Mouse (Mus musculus): ENCODE results near the gene Cntn4. TPM values are rescaled to one million over a fixed set of nuclear protein-coding genes. Genes with fewer than 3 reads are reported as not detected.
"Not testable (repeated sequence)": the region's sequence is repeated elsewhere in the genome, so short reads cannot be mapped to it uniquely, and the experiment has no call there.

The Cntn4 gene
- polyA plus RNA-seq, 1 experiment from 2014 or later, result 0.77 TPM

GRCm38 (mm10) chr6:106341114-106341513 is 663.7 kb downstream of the Cntn4 start:
- Histone ChIP-seq H3K9me3 (no peaks in the 10 kb centered on the region), H3K9ac (no peak overlapping the region), H3K4me3 (replicated peaks) (no peak overlapping the region), H3K27me3 (replicated peaks) (no peaks in the 10 kb centered on the region), H3K4me2 (replicated peaks) (no peak overlapping the region), H3K36me3 (no peaks in the 10 kb centered on the region), H3K27ac (no peak overlapping the region), H3K4me1 (replicated peaks) (no peaks in the 10 kb centered on the region)
- no peak for ATAC-seq

- ATAC-seq, result no peak
- WGBS, result 59% methylated on average over 3 of the region's 3 CpGs
Observed at GRCm38 (mm10) chr6:106350072-106350471, 672.6 kb downstream of the Cntn4 start.

DNA sequence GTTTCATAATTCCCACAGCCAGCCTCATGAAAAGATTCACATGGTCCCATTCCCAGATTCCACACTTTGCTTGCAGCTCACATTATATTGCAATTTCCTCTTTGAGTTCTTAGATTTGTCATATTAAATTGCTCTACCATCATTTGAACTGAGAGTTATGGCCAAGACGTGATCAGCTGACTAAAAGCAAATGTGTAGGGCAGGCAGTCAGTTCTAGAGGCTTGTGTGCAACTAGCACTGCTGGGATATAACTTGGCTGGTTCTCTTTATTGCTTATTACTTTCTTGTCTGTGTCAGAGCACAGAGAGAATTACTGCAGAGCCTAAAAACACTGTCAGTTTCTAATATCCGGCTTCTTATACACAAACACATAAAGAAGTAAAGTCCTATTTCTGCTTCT is 673.9 kb downstream of the Cntn4 start:
- H3K36me3 ChIP-seq, result no peaks in the 10 kb centered on the region
- no peak overlapping the region for H3K4me2 ChIP-seq (replicated peaks)
- ATAC-seq, result no peak
- H3K4me3 ChIP-seq (replicated peaks), result no peak overlapping the region
- no peak overlapping the region for H3K9ac ChIP-seq
- WGBS, result 63% methylated on average over 2 of the region's 2 CpGs
- H3K4me1 ChIP-seq (replicated peaks), result no peaks in the 10 kb centered on the region
- H3K9me3 ChIP-seq, result no peaks in the 10 kb centered on the region
- no peaks in the 10 kb centered on the region for H3K27me3 ChIP-seq (replicated peaks)
- no peak overlapping the region for H3K27ac ChIP-seq

More at GRCm38 (mm10) chr6:106350072-106350471, 672.6 kb downstream of the Cntn4 start:
- Histone ChIP-seq H3K27me3 (replicated peaks) (no peaks in the 10 kb centered on the region), H3K9me3 (no peaks in the 10 kb centered on the region), H3K36me3 (no peaks in the 10 kb centered on the region), H3K9ac (no peak overlapping the region), H3K4me3 (replicated peaks) (no peak overlapping the region), H3K4me1 (replicated peaks) (no peaks in the 10 kb centered on the region), H3K27ac (no peak overlapping the region), H3K4me2 (replicated peaks) (no peak overlapping the region)

DNA sequence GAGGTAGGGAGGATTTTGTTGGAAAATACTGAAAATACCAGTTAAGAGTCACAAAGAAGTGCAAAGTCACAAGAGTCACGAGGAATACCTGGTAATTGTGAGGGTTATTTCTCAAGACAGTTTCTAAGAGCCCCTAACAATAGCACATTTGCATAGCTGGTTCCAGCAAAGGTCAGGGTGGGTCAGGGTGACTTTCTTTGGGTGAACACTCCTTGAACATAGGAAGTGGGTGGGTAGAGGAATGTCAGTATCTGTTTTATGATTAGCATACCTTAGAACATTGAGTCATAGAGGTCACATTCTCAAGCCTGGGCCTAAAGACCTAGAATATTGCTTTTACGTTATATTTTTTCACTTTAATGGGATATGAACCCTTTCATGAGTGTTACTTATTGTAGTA is 681.3 kb downstream of the Cntn4 start:
- H3K4me3 ChIP-seq (replicated peaks); H3K9ac ChIP-seq; H3K27me3 ChIP-seq (replicated peaks); H3K27ac ChIP-seq; H3K4me2 ChIP-seq (replicated peaks); ATAC-seq; H3K36me3 ChIP-seq; H3K4me1 ChIP-seq (replicated peaks); H3K9me3 ChIP-seq: not testable (repeated sequence)
- 91% methylated on average over 2 of the region's 2 CpGs for WGBS

DNA sequence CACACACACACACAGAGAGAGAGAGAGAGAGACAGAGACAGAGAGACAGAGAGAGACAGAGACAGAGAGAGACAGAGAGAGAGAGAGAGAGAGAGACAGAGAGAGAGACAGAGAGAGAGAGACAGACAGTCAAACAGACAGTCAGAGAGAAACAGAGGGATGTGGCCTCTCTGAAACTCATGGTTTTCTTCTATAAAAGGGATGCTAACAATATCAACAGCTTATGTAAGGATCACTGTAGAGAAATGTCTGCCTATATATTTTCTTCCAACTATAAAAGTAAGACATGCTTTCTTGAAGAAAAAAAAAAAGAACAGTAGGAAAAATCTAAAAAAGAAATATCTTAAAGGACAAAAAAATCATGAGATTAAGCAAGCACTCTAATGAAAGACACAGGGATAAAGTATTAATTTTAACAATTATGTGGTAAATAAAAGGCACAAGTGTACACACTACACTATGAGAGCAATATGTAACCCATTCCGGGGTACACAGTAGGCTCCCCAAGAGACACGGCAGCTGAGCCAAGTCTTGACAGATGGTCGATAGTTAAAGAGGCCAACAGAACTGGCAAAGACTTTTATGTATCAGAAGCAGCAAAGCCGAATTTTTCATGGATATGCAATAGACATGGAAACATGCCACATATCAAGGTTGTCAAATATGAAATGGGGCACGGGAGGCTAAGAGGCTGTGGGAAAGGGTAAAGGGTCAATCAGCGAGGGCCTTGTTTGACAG is 704.0 kb downstream of the Cntn4 start:
- no peak overlapping the region for H3K4me3 ChIP-seq (replicated peaks)
- no peak overlapping the region for H3K9ac ChIP-seq
- H3K9me3 ChIP-seq, result no peaks in the 10 kb centered on the region
- H3K36me3 ChIP-seq, result no peaks in the 10 kb centered on the region
- no peak overlapping the region for H3K4me2 ChIP-seq (replicated peaks)
- H3K4me1 ChIP-seq (replicated peaks), result no peaks in the 10 kb centered on the region
- 79% methylated on average over 6 of the region's 6 CpGs for WGBS
- no peak for ATAC-seq
- H3K27ac ChIP-seq, result no peak overlapping the region
- no peaks in the 10 kb centered on the region for H3K27me3 ChIP-seq (replicated peaks)

DNA sequence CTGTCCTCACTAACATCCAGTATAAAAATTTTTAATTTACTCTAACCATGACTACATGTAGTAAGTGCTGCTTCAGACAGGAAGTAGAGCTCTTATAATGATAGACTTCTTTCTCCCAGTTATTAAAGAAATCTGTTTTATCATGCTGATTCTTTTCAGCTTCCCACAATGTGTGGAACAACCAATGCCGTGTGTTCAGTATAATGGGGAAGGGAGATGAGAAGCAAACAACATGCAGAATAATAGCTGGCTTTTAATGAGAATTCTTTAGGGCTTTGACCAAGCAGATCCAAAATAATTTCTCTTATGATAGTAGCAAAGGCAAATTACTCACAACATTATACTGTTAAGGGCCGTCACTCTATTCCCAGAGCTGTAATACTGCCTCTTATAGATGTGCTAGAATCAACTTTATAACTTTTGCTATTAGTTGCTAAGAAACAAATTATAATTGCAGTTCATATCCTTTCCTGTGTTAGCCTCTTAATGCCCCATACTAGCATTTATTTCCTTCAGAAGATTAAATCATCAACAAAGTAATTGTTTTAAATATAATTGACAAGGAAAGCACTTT is 710.5 kb downstream of the Cntn4 start:
- H3K9me3 ChIP-seq, result no peaks in the 10 kb centered on the region
- H3K27me3 ChIP-seq (replicated peaks), result no peaks in the 10 kb centered on the region
- H3K27ac ChIP-seq, result no peak overlapping the region
- no peaks in the 10 kb centered on the region for H3K36me3 ChIP-seq
- no peak overlapping the region for H3K4me3 ChIP-seq (replicated peaks)
- ATAC-seq, result no peak
- H3K9ac ChIP-seq, result no peak overlapping the region
- no peak overlapping the region for H3K4me2 ChIP-seq (replicated peaks)
- no peaks in the 10 kb centered on the region for H3K4me1 ChIP-seq (replicated peaks)
- WGBS, result 75% methylated on average over 2 of the region's 2 CpGs

DNA sequence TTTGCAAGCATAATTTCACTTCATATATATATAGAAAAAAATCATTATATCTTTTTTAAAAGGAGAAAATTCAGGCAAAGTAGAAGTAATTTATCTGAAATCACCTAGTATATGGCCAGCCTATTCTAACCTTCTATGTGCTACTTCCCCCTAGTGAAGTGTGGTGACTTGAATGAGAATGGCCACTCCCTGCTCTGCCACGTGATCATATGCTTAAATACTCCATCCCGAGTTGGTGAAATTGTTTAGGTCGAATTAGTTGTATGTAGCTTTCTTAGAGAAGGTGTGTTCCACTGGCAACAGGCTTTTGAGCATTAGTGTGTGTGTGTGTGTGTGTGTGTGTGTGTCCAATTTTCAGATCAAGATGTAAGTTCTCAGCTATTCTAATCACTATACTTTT is 730.6 kb downstream of the Cntn4 start:
- no peaks in the 10 kb centered on the region for H3K9me3 ChIP-seq
- no peak for ATAC-seq
- no peaks in the 10 kb centered on the region for H3K27me3 ChIP-seq (replicated peaks)
- 73% methylated on average over 3 of the region's 3 CpGs for WGBS
- no peaks in the 10 kb centered on the region for H3K36me3 ChIP-seq
- H3K4me3 ChIP-seq (replicated peaks), result no peak overlapping the region
- H3K4me1 ChIP-seq (replicated peaks), result no peaks in the 10 kb centered on the region
- no peak overlapping the region for H3K9ac ChIP-seq
- H3K27ac ChIP-seq, result no peak overlapping the region
- H3K4me2 ChIP-seq (replicated peaks), result no peak overlapping the region

DNA sequence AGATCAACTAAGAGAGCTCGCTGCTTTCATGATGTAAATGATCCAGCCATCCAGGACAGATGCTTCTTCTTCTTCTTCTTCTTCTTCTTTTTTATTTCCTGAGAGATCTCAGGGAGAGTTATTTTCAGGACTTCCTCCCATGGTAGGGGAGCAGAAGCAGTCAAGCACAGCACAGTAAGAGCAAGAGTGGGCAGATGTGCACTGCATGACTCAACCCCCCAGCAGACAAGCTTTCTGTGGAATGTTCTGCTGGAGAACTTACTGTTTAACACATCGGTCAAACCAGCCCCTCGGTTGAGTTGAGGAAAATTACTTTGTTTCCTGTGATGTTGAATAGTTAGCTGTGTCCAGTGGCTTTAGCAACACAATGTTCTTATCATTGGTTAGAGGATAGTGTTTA is 731.2 kb downstream of the Cntn4 start:
- H3K4me1 ChIP-seq (replicated peaks), result no peaks in the 10 kb centered on the region
- no peaks in the 10 kb centered on the region for H3K27me3 ChIP-seq (replicated peaks)
- H3K4me3 ChIP-seq (replicated peaks), result no peak overlapping the region
- no peak overlapping the region for H3K9ac ChIP-seq
- no peaks in the 10 kb centered on the region for H3K9me3 ChIP-seq
- no peak overlapping the region for H3K27ac ChIP-seq
- ATAC-seq, result no peak
- 79% methylated on average over 3 of the region's 3 CpGs for WGBS
- no peak overlapping the region for H3K4me2 ChIP-seq (replicated peaks)
- no peaks in the 10 kb centered on the region for H3K36me3 ChIP-seq

GRCm38 (mm10) chr6:106422947-106423346 is 745.5 kb downstream of the Cntn4 start:
- H3K9ac ChIP-seq, result no peak overlapping the region
- no peak overlapping the region for H3K4me3 ChIP-seq (replicated peaks)
- no peaks in the 10 kb centered on the region for H3K27me3 ChIP-seq (replicated peaks)
- no peak overlapping the region for H3K4me2 ChIP-seq (replicated peaks)
- no peaks in the 10 kb centered on the region for H3K4me1 ChIP-seq (replicated peaks)
- no peaks in the 10 kb centered on the region for H3K36me3 ChIP-seq
- peak; percentile 61 for ATAC-seq
- H3K9me3 ChIP-seq, result no peaks in the 10 kb centered on the region
- H3K27ac ChIP-seq, result no peak overlapping the region

- H3K4me1 ChIP-seq (replicated peaks), result no peaks in the 10 kb centered on the region
- H3K9ac ChIP-seq, result no peak overlapping the region
- no peak overlapping the region for H3K4me2 ChIP-seq (replicated peaks)
- no peaks in the 10 kb centered on the region for H3K36me3 ChIP-seq
- WGBS, result 81% methylated on average over 2 of the region's 2 CpGs
- H3K27me3 ChIP-seq (replicated peaks), result no peaks in the 10 kb centered on the region
- no peak overlapping the region for H3K4me3 ChIP-seq (replicated peaks)
- H3K9me3 ChIP-seq, result no peaks in the 10 kb centered on the region
- no peak for ATAC-seq
- H3K27ac ChIP-seq, result no peak overlapping the region
Observed at GRCm38 (mm10) chr6:106423471-106423870, 746.0 kb downstream of the Cntn4 start.

DNA sequence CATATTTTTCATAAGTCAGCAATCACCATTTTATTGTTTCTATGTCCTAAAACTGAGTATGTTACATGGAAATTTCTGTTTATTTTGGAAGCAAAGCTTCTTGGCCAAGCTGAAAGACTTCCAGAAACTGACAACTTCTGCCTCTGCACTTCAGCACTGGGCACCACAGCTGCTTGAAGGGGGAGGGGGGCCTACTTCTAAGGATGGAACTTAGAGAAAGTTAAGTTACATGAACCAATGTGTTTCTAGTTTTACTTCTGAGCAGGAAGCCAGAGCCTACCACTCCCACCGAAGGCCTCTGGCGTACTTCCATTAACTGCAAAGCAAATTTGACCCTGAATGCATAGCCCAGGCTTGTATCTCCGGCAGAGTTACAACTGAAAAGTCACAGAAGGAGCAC is 749.2 kb downstream of the Cntn4 start:
- ATAC-seq, result no peak
- H3K27ac ChIP-seq, result no peak overlapping the region
- H3K9me3 ChIP-seq, result no peaks in the 10 kb centered on the region

DNA sequence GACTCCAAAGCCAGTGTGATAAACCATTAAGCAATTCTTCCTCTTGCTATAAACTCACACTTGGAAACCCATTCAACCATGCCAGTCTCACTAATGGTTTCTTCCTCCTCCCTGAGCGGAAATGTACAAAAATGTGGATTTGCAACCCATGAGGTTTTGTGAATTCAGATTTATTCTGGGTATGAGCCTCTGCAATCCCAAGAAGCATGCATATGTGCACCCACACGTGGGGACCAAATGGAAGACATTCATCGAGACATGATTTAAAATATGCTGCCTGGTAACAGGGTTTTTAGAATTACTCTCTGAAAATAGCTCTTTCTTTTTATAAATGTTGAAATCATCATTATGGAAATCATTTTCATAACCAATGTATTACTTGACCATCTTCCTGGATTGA is 754.0 kb downstream of the Cntn4 start:
- no peak for ATAC-seq
- no peaks in the 10 kb centered on the region for H3K27me3 ChIP-seq (replicated peaks)
- H3K9ac ChIP-seq, result no peak overlapping the region
- H3K36me3 ChIP-seq, result no peaks in the 10 kb centered on the region
- H3K4me3 ChIP-seq (replicated peaks), result no peak overlapping the region
- no peak overlapping the region for H3K4me2 ChIP-seq (replicated peaks)
- no peaks in the 10 kb centered on the region for H3K9me3 ChIP-seq
- 83% methylated on average over 3 of the region's 3 CpGs for WGBS
- H3K27ac ChIP-seq, result no peak overlapping the region
- no peaks in the 10 kb centered on the region for H3K4me1 ChIP-seq (replicated peaks)

More for the DNA sequence above, 749.2 kb downstream of the Cntn4 start:
- no peak overlapping the region for H3K4me3 ChIP-seq (replicated peaks)
- H3K36me3 ChIP-seq, result no peaks in the 10 kb centered on the region
- H3K27me3 ChIP-seq (replicated peaks), result no peaks in the 10 kb centered on the region
- H3K9ac ChIP-seq, result no peak overlapping the region
- 82% methylated on average over 3 of the region's 3 CpGs for WGBS
- no peak overlapping the region for H3K4me2 ChIP-seq (replicated peaks)
- no peaks in the 10 kb centered on the region for H3K4me1 ChIP-seq (replicated peaks)

- Histone ChIP-seq H3K4me2 (replicated peaks) (no peak overlapping the region), H3K27ac (no peak overlapping the region), H3K9me3 (no peaks in the 10 kb centered on the region), H3K9ac (no peak overlapping the region), H3K4me1 (replicated peaks) (no peaks in the 10 kb centered on the region), H3K27me3 (replicated peaks) (no peaks in the 10 kb centered on the region), H3K36me3 (no peaks in the 10 kb centered on the region), H3K4me3 (replicated peaks) (no peak overlapping the region)
- ATAC-seq, result no peak
- 87% methylated on average over 1 of the region's 1 CpGs for WGBS
Observed at GRCm38 (mm10) chr6:106440786-106441185, 763.3 kb downstream of the Cntn4 start.
